Mouse (Mus musculus) CH12.LX (cell line): ENCODE results near the gene Rap1gds1.

Experiments used
- BHLHE40 ChIP-seq: IDR thresholded peaks from 2 replicates; pipeline ENCODE4 v1.6.1; 2011; ENCODE audit warnings: mild to moderate bottlenecking, low read depth, low read length, improper control_type of control experiment
- CTCF ChIP-seq, 2 experiments: IDR thresholded peaks in 1 of 2; conservative IDR thresholded peaks in 1 of 2; 2 replicates each; pipeline ENCODE4 v1.5.1; 2011 to 2012; ENCODE audit warnings: low read depth in 2 of 2, low read length in 2 of 2, improper control_type of control experiment in 1 of 2, inconsistent platforms in 1 of 2, mild to moderate bottlenecking in 1 of 2, moderate library complexity in 1 of 2
- ELF1 ChIP-seq: IDR thresholded peaks from 2 replicates; pipeline ENCODE4 v1.6.1; 2014; ENCODE audit warnings: low read depth, mild to moderate bottlenecking, inconsistent platforms, low read length, improper control_type of control experiment
- EP300 ChIP-seq: IDR thresholded peaks from 2 replicates; pipeline ENCODE4 v1.6.1; 2011; ENCODE audit warnings: low read length, improper control_type of control experiment
- GABPA ChIP-seq: IDR thresholded peaks from 2 replicates; pipeline ENCODE4 v1.6.1; 2012; ENCODE audit warnings: low read depth, low read length, improper control_type of control experiment, inconsistent platforms; ENCODE audit not compliant: insufficient replicate concordance
- HCFC1 ChIP-seq: IDR thresholded peaks from 2 replicates; pipeline ENCODE4 v1.6.1; 2012; ENCODE audit warnings: low read depth, mild to moderate bottlenecking, inconsistent platforms, low read length, improper control_type of control experiment
- IRF4 ChIP-seq: IDR thresholded peaks from 2 replicates; pipeline ENCODE4 v1.6.1; 2014; ENCODE audit warnings: low read depth, mild to moderate bottlenecking, inconsistent platforms, low read length, improper control_type of control experiment
- MAFK ChIP-seq: IDR thresholded peaks from 2 replicates; pipeline ENCODE4 v1.6.1; 2011; ENCODE audit warnings: low read length, improper control_type of control experiment; ENCODE audit not compliant: insufficient replicate concordance
- MXI1 ChIP-seq: IDR thresholded peaks from 2 replicates; pipeline ENCODE4 v1.6.1; 2011; ENCODE audit warnings: mild to moderate bottlenecking, low read depth, low read length, improper control_type of control experiment
- POLR2A ChIP-seq: IDR thresholded peaks from 2 replicates; pipeline ENCODE4 v1.6.1; 2011; ENCODE audit warnings: low read depth, mild to moderate bottlenecking, improper control_type of control experiment, low read length
- TCF12 ChIP-seq: IDR thresholded peaks from 2 replicates; pipeline ENCODE4 v1.6.1; 2014; ENCODE audit warnings: low read depth, mild to moderate bottlenecking, inconsistent platforms, low read length, improper control_type of control experiment
- UBTF ChIP-seq: IDR thresholded peaks from 2 replicates; pipeline ENCODE4 v1.6.1; 2012; ENCODE audit warnings: low read depth, mild to moderate bottlenecking, inconsistent platforms, low read length, improper control_type of control experiment, moderate library complexity
- ZMIZ1 ChIP-seq: IDR thresholded peaks from 2 replicates; pipeline ENCODE4 v1.6.1; 2012; ENCODE audit warnings: low read depth, mild to moderate bottlenecking, inconsistent platforms, low read length, improper control_type of control experiment

GRCm38 (mm10) chr3:139062088-139062487, 12.9 kb downstream of the Rap1gds1 start:
- TF ChIP-seq UBTF, result no peak
- TF ChIP-seq CTCF (conservative IDR thresholded peaks at IDR 0.05 in 1 of 2, IDR thresholded peaks at IDR 0.05 in 1 of 2; ENCODE audit: low read depth in 2 of 2, low read length in 2 of 2), result no peak
- no peak for TF ChIP-seq POLR2A
- no peak for TF ChIP-seq GABPA
- no peak for TF ChIP-seq MAFK
- TF ChIP-seq BHLHE40, result no peak
- TF ChIP-seq EP300, result no peak
- no peak for TF ChIP-seq ZMIZ1
- TF ChIP-seq TCF12, result no peak
- TF ChIP-seq HCFC1, result no peak
- TF ChIP-seq MXI1, result no peak
- TF ChIP-seq IRF4, result no peak
- TF ChIP-seq ELF1, result no peak
